Mouse (Mus musculus) cerebellum, postnatal 25 days (tissue): ENCODE measurements around the gene Tmem132c.

ENCODE experiments used
- DNase-seq, 2 experiments: peaks; one replicate each; pipeline ENCODE4 v3.0.0; 2021; ENCODE audit warnings: mixed read lengths in 2 of 2

Gene Tmem132c

DNA sequence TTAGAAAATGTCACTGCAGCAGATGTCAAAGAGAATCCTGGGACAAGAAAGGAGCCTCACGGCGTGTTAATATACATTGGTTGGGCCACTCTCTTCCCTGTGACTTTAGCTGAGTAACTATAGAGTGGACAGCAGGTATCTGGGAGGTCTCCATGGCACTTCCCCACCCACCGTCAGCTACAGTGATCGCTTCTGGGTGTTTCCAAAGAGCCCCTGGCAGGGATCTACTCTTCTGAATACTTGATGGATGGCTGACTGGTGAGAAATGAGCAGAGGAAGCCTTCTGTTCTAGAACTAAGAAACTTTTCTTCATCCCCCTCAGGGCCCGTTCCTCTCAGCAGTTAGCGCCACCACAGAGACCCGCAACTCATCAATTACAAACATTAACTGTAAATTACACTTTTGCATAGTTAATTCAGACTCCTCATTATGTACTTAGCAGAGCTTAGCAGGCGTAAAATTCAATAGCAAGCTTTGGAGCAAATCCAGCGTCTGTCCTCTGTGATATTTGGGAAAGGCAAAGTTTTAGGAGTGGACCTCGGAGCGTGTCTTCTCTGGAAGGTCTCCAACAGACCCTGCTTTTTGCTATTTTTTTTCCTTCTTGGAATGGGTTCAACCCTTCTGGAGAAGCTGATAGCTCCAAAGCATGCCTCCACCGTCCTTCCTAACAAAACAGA lies 257.7 kb downstream of the Tmem132c start:
- DNase-seq: no peak

DNA sequence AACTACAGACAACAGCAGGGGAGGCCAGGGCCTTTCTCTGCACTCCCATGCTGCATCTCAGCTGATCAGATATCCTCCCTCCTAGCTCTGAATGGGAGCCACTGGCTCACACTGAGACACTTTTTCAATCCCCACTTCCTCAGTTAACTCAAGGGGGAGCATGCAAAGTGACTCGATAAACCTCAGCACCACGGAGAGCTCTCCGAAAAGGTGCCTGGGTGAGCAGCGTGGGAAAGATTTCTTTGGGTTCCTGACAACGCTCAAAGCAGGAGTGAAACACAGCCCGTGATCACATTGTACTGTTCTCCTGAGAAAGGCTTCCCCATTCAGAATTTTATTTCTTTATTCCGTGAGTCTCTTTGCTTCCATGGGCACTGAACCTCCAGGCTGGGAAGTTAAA lies 261.2 kb downstream of the Tmem132c start:
- DNase-seq: no peak

DNA sequence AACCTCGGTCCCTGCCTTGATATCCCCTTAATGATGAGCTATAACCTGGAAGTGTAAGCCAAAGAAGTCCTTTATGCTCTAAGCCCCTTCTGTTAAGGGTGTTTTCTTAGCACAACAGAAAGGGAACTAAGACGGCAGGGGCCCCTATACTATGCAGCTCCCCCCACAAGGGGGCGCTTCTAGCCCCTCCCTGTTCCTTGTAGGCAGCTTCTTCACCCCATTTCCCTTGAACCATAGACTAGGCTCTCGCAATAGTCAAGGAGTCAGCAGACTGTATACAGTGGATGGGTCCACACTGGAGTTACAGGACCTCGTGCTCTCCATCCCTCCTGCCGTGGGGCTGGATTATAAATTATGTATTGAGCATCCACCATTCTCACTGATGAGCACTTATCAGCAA lies 264.1 kb downstream of the Tmem132c start:
- peak in 1 of 2 experiments; percentile 32 for DNase-seq

DNA sequence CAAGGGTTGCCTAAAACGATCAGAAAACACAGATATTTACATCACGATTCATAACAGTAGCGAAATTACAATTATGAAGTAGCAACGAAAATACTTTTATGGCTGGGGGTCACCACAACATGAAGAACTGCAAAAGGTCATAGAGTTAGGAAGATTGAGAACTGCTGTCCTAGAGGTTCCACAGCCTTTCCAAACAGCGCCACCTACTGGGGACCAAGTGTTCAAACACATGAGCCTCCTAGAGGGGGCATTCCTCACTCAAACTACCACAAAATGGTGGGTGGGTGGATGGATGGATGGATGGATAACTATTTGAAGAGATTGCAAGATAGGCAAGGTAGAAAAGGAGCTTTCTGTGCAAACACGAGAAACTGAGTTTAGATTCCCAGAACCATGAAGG lies 270.0 kb downstream of the Tmem132c start:
- DNase-seq: peak in 1 of 2 experiments; percentile 55

GRCm38 (mm10) chr5:127515960-127516359 lies 274.4 kb downstream of the Tmem132c start:
- DNase-seq: peak; percentile 58 to 72

DNA sequence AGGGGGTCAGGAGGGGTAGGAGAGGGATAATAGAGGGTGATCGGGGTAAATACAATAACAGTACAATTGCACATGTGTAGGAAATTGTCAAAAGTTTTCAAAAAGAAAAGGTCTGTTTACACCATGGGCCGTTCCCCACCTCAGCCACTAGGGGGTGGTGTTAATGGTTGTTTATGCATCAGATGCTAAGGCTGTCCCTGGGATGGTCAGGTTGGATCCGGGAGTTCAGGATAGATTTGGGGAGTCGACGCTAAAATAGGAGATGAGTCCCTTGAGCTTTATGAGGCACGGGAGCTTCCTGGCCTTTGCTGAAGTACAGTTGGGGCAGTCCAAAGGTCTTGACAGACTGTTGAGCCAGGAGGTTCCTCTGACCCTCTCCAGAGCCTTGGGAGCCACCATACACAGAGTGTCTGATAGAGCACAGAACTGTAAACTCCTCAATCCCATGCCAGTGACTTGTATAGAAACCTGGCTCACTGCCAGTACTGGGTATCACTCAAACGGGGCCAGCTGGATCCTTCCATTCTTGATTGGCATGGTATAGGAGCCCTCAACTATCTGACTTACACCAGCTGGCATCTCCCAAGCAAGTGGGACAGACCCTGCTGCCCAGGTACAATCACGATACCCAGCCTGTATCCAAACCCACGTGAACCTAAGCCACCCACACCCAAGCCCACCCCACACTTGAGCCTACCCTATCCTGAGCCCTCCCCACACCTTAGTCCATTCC lies 281.3 kb downstream of the Tmem132c start:
- DNase-seq: peak; percentile 59 to 65

DNA sequence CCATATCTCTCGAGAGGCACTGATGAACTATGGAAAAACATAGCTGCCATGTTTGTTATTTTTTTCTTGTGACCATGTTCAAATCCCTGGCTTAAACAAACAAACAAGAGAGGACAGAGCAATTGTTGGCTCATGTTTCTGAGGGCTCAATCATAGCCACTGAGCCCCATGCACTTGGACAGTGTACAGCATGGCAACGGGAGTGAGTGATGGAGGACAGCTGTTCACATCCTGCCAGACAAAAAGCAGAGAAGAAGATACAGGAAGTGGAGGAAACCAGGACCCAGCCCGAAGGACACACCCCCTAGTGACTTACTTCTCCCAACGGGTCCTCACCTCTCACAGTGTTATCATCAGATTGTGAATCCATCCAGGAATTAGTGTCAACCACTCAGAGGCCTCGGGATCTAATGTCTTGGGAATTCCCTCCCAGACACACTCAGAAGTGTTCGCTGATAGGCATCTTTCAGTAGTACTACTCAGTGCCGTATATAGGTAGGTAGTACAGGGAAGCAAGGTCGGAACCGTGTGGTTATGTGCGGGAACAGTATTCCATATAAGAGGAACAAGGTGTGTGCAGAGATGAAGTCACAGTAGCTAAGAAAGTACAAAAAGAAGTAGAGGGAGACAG lies 285.9 kb downstream of the Tmem132c start:
- DNase-seq: no peak

GRCm38 (mm10) chr5:127537508-127537907 lies 295.9 kb downstream of the Tmem132c start:
- no peak for DNase-seq

DNA sequence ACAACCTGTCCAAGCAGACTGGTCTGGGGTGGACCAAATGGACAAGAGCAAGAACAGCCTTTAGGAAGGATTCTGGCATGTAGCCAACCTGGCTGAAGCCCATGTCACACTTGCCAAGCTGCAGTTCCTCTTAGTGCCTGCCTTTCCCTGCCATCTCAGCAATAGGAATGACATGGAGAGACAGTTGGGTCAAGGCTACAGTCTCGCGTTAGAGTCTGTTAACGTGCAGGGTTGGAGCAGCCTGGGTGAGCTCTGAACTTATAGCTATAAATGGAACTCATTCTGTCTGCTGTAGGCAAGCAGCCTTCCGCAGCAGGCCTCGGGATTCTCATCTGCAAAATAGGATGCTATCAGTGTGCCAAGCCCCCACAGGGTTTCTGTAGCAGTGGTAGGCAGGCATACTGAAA lies 305.0 kb downstream of the Tmem132c start:
- peak; percentile 90 to 91 for DNase-seq

DNA sequence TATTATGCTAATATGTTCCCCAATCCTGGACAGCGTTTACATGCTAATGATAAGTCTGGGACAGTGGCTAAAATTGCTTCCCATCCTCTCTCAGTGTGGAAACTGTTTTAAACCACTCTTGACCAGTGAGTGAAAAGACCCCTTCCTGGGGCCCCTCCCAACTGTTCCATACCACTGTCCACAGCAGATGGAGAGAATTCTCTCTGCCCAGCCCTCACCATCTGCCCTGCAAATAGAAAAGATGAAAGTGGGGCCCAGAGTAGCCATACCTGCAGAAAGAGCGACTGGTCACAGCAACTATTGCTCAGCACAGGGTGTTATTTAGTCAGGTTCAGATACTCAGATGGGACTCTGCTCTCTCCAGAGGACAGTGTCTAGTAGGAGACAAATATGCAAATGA lies 306.5 kb downstream of the Tmem132c start:
- DNase-seq: peak; percentile 22 to 26

- DNase-seq: no peak
Observed at GRCm38 (mm10) chr5:127561086-127561485, 319.5 kb downstream of the Tmem132c start.

GRCm38 (mm10) chr5:127567165-127567741 lies 325.6 kb downstream of the Tmem132c start:
- DNase-seq: no peak

DNA sequence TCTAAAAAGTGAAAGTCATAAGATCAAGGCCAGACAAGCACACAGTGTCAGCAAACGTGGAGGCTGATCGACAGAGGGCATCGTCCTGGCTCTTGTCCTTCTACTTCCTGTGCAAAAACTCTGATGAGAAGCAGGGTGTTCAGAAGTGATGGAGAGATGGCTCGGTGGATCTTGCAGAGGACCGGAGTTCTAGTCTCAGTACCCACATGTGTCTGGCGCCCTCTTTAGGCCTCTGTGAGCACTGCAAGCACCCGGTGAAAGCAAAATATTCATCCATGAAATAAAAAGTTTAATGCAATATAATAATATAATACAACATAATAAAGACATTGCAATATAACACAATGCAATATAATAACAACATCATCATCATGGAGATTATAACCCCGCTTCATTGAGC lies 335.8 kb downstream of the Tmem132c start:
- peak; percentile 57 to 73 for DNase-seq

DNA sequence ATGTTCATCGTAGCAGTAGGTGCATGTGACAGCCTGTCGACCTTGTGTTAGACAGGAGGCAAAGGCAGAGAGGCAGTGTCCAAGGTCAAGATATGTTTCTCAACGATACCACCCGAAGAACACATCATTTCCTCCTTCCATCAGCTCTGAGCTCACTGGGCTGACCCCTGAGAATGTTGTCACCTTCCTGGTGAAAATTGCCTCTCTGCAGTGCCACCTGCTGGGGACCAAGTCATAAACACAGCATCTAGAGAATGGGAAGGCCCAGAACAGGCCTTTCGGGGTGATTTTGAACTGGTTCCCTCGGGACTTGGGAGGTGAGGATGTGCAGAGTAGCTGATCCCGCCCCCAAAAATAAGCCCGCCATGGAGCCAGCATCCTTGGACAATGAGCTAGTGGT lies 342.1 kb downstream of the Tmem132c start:
- peak; percentile 24 to 42 for DNase-seq

GRCm38 (mm10) chr5:127587854-127588253 lies 346.2 kb downstream of the Tmem132c start:
- DNase-seq: no peak

DNA sequence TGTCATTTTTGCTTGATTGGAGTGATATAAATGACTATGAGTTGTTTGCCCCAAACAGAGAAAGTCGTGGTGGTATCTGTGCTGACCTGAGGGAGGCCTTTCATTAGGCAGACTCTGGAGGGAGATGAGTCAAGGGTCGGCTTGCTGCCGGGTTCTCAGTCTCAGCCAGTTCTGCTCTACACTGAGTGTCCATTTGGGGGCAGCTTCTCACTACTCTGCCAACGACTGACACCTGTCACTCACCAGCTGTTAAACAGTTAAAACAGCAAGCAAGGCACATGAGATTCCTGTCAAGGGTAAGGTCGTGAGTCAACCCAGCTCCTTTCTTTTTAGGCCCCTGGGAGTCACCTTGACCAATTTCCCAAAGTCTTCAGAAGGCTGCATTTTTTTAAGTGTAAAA lies 350.8 kb downstream of the Tmem132c start:
- no peak for DNase-seq

DNA sequence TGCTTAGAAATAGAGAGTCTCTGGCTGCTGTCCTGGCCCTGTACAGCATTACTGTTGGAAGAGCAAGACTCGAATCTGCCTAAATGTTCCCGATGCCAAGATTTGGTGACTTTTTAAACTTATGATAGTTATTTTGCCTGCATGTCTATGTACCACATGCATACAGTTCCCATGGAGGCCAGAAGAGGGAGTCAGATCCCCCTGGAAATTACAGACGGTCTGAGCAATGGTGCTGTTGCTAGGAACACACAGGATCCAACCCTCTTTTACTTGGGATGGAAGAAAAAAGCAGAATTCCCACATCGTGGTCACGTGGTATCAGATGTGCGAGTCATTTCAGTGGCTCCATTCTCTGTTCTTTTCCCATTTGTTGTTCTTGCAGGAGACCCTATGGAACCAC lies 351.2 kb downstream of the Tmem132c start:
- DNase-seq: peak; percentile 20 to 51

DNA sequence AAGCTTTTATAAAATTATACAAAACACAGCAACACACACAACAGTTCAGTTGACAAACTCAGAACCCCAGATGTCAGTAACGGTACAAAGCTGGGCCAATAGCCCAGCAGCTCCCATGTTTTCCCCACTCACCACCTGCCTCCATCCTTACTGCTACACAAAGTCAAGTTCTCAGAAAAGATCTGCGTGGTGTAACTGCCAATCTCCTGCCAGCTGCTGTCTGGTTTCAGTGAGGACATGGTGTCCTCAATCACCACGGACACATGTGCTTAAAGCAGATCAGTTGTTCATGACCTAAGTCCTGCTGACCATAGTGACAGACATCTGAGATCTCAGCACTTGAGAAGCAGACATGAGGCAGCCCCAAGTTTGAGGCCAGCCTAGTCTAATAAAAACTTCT lies 354.1 kb downstream of the Tmem132c start:
- DNase-seq: no peak

DNA sequence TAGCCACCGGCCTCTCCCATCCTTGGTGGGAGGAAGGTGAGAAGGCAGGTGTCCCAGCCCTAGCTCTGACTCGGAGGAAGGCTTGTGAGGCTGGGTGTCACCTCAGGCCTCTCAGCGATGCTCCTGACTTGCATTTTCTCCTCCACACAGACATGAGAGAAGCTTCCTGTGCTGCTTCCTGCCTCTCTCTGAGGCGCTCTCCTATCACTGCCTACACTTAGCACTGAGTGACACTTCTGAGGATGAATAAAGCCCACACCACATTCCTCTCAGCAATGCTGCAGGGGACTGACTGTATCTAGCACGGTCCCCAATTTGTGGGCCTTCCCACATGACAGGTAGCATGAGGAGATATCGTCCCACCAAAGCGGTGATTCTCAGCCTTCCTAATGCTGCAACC lies 355.3 kb downstream of the Tmem132c start:
- DNase-seq: no peak

- DNase-seq: no peak
Observed at GRCm38 (mm10) chr5:127602996-127603395, 361.4 kb downstream of the Tmem132c start.

DNA sequence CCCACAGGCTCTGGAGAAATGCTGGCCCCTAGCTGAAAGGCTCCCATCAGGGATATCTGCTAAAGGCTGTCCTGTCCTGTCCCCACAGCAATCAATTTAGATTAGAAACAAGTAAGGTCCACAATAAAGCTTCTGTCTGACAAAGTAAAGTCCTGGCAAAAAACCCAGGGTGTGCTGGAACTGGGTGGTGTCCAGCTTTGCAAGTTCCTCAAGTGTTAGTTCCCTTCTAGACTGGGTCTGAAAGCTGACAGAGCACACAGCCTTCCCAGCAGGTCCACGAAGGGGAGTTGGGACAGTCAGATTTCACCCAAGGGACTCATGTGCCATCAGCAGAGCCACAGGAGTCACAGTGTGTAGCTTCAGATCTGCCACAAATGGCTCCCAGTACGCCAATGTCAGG lies 365.9 kb downstream of the Tmem132c start:
- no peak for DNase-seq

DNA sequence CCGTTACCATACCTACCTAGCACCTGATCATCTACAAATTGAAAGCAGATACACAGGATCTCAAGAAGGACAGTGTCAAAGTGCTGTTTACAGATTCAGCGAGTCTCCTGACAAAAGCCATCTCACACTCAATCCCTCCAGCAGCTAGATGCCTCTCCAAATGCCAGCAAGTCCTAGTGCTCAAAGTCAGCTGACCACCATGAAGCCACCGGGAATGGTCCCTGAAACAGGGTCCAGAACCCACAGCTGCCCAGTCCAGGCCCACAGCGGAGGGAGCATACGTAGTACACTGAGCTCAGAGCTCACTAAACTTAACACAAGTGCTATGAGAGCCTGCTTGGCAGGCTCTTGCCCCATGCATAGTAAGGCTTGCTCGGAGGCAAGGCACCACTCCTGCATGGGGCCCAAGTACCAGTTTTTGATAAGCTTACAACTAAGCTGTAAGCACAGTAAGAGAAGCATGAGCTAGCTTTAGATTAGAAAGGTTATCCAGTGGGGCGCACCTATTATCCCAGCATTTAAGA lies 367.6 kb downstream of the Tmem132c start:
- no peak for DNase-seq

DNA sequence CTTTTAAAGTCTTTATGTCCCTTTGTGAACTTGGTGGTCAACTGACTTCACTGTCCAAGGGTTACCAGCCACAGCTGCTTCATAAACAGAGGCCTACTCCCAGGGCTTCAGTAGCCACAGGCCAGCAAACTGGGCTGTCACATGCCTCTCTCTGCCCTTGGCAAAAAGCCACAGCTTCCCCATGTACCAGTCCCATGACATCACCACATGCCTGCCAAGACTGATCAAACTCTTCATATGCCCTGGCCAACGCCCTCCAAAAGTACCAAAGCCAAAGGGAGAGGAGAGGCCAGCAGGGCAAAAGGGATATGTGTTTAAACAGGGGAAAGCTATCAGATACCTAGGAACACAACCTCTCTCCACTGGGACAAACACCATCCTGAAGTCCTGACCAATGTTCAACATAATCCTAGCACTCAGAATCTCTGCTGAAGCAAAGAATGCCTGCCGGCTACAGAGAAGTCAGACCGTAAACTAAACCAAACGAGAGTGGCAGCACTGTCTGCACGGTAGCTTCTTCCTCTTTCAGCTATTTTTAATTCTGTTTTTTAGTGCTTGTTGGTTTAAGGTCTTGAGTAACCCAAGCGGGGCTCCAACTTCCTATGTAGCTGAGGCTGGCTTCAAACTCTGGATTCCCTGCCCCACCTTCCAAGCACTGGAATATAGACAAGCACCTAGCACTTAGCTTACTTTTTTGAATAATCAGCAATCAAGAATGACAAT lies 369.3 kb downstream of the Tmem132c start:
- DNase-seq: peak; percentile 41 to 64
